9 mouse cellular contexts compared by ENCODE assay signal in genomic region chr4:97746106-97746900, GRCm38 (mm10). TPM values are rescaled to one million over a fixed set of nuclear protein-coding genes. Genes with fewer than 3 reads are reported as not detected.
A peak's percentile ranks its signal among the peaks of the same experiment; 100 is the strongest.
DNase-seq lines count a peak whose midpoint lies in the region; ATAC-seq lines count a peak whose summit lies in the region.
"Had no signal": no experiment of that assay in that cellular context is flagged by ENCODE, and none has a peak within 500 bp of the region (broad histone marks: within the 10 kb centered on the region; RNA-seq: fewer than 3 reads in every experiment).

No protein-coding gene starts in this region.

- intact Hi-C loops in heart, postnatal 14 days (cut with DNase I) = loop anchor here (5.0 kb wide), 2 partner anchors 124 to 709 kb away; no protein-coding TSS in a partner anchor

- H3K27me3 ChIP-seq in heart, embryonic 10.5 days (ENCODE audit: insufficient read depth, poor library complexity, severe bottlenecking) = peaks cover 13% of the 10 kb centered on the region
- peaks cover 31% of the 10 kb centered on the region for H3K27me3 ChIP-seq in megakaryocyte, embryonic 14.5 days (replicated peaks)
- H3K27me3 ChIP-seq: CH12.LX had no signal

- peaks cover 16% of the 10 kb centered on the region for H3K4me1 ChIP-seq in heart, embryonic 10.5 days
- peaks cover 23% of the 10 kb centered on the region for H3K4me1 ChIP-seq in megakaryocyte, embryonic 14.5 days

- peak overlapping the region; percentile 62 for H3K4me3 ChIP-seq in heart, embryonic 10.5 days
- peak overlapping the region; percentile 89 for H3K4me3 ChIP-seq in megakaryocyte, embryonic 14.5 days (replicated peaks)

- no peaks in the 10 kb centered on the region for H3K36me3 ChIP-seq in heart, embryonic 10.5 days
- no peaks in the 10 kb centered on the region for H3K36me3 ChIP-seq in megakaryocyte, embryonic 14.5 days (replicated peaks; ENCODE audit: low read length)

- H3K27ac ChIP-seq in heart, embryonic 10.5 days = peak overlapping the region; percentile 75

- no peak for DNase-seq in heart, embryonic 10.5 days (ENCODE audit: low spot score)
- no peak for DNase-seq in heart, postnatal 14 days
- peak; percentile 37 for DNase-seq in Muller cell, postnatal 12 days (ENCODE audit: inconsistent ontology term)
- no peak for DNase-seq in urinary bladder, postnatal 25 days (ENCODE audit: low spot score)
- no peak for DNase-seq in urinary bladder, postnatal 4 days (ENCODE audit: low spot score in 2 of 2)
- DNase-seq in adrenal gland, postnatal 4 days (ENCODE audit: low spot score in 2 of 2) = no peak

- WGBS in heart, embryonic 10.5 days = 6% methylated on average over 19 of the region's 19 CpGs

- 0 out of 4 replicates have a peak, but pooled peaks have one; percentile 8 to 20 for ATAC-seq in hematopoietic stem cell, adult 5-6 weeks (replicated peaks in 1 of 2; ENCODE audit: insufficient read depth in 1 of 2, low FRiP score in 2 of 2, low TSS enrichment in 1 of 2, low read depth in 1 of 2, poor library complexity in 2 of 2, severe bottlenecking in 2 of 2)

- H3K9me3 ChIP-seq in heart, embryonic 10.5 days = no peaks in the 10 kb centered on the region
- no peaks in the 10 kb centered on the region for H3K9me3 ChIP-seq in megakaryocyte, embryonic 14.5 days

RNA-seq across cellular contexts. Expression of gene Nfia, which starts 26.2 kb away (rescaled TPM):
- polyA plus RNA-seq in heart, embryonic 10.5 days (2016; fragmentation: Nextera tagmentation; extraction: Ambion mirVana) = 14.4 and 19.6 TPM in 2 replicates
- total RNA-seq in heart, postnatal 14 days (2021) = 100 to 1,000 TPM; 159 to 170 TPM
- total RNA-seq in hematopoietic stem cell, adult 5-6 weeks (2017) = 16.8 and 16.9 TPM in 2 replicates
- 0.02 TPM in 1 of 2 replicates, not detected in the other for polyA plus RNA-seq in megakaryocyte, embryonic 14.5 days (2012; ENCODE audit: insufficient read depth, low replicate concordance)
- total RNA-seq in adrenal gland, postnatal 4 days (2021) = 100 to 1,000 TPM; 208 to 223 TPM
- total RNA-seq: CH12.LX had no signal

RNA-seq across cellular contexts. Expression of gene E130114P18Rik, which starts 31.6 kb away (rescaled TPM):
- 0.33 and 1.1 TPM in 2 replicates for polyA plus RNA-seq in heart, embryonic 10.5 days (2016; fragmentation: Nextera tagmentation; extraction: Ambion mirVana)
- total RNA-seq in heart, postnatal 14 days (2021) = not detected
- total RNA-seq in hematopoietic stem cell, adult 5-6 weeks (2017) = not detected in 2 replicates
- not detected in 2 replicates for polyA plus RNA-seq in megakaryocyte, embryonic 14.5 days (2012; ENCODE audit: insufficient read depth, low replicate concordance)
- total RNA-seq in adrenal gland, postnatal 4 days (2021) = 1 to 10 TPM; 1.2 to 1.4 TPM
- total RNA-seq: CH12.LX had no signal
